Mouse (Mus musculus) stomach, postnatal 0 days (tissue): Measurements from ENCODE around the gene Sgk1. TPM values are rescaled to one million over a fixed set of nuclear protein-coding genes. Genes with fewer than 3 reads are reported as not detected.

Experiments
- ATAC-seq: fragments of 200-750 bp; cut with Nextera tagmentation; 2 replicates; pipeline ENCODE4 v1.8.0; 2017; ENCODE audit not compliant: low FRiP score, low TSS enrichment
- DNase-seq: peaks from one replicate; pipeline ENCODE4 v3.0.0-alpha.2; 2016; ENCODE audit warnings: low spot score
- H3K27ac ChIP-seq: fragments of 300-500 bp; sonication (generic); replicated peaks from 2 replicates; pipeline ENCODE4 v1.5.1; 2014; ENCODE audit warnings: mild to moderate bottlenecking, control low read depth
- H3K27me3 ChIP-seq: fragments of 300-500 bp; sonication (generic); 2 replicates; pipeline ENCODE4 v1.6.1; 2014; ENCODE audit warnings: low read length; ENCODE audit not compliant: control insufficient read depth, insufficient read depth
- H3K36me3 ChIP-seq: fragments of 300-500 bp; sonication (generic); 2 replicates; pipeline ENCODE4 v1.6.1; 2014; ENCODE audit warnings: low read length, mixed read lengths; ENCODE audit not compliant: control insufficient read depth, insufficient read depth
- H3K4me1 ChIP-seq: fragments of 300-500 bp; sonication (generic); replicated peaks from 2 replicates; pipeline ENCODE4 v1.6.1; 2014; ENCODE audit warnings: antibody characterized with exemption; ENCODE audit not compliant: control insufficient read depth, insufficient read depth
- H3K4me2 ChIP-seq: fragments of 300-500 bp; sonication (generic); replicated peaks from 2 replicates; pipeline ENCODE4 v1.6.1; 2014; ENCODE audit warnings: low read depth, mild to moderate bottlenecking, control low read depth, moderate library complexity
- H3K4me3 ChIP-seq: fragments of 300-500 bp; sonication (generic); 2 replicates; pipeline ENCODE4 v1.5.1; 2014; ENCODE audit warnings: low read depth, low read length, control low read depth
- H3K9ac ChIP-seq: fragments of 300-500 bp; sonication (generic); 2 replicates; pipeline ENCODE4 v1.6.1; 2014; ENCODE audit warnings: mild to moderate bottlenecking, low read length, control low read depth, mixed read lengths
- H3K9me3 ChIP-seq: fragments of 300-500 bp; sonication (generic); 2 replicates; pipeline ENCODE4 v1.6.1; 2016; ENCODE audit warnings: low read length; ENCODE audit not compliant: control insufficient read depth
- CTCF ChIP-seq: IDR thresholded peaks from 2 replicates; pipeline ENCODE4 v1.5.1; 2016; ENCODE audit warnings: antibody characterized with exemption, low read depth, mild to moderate bottlenecking, moderate library complexity
- EP300 ChIP-seq: optimal IDR thresholded peaks from 2 replicates; pipeline ENCODE3; 2016; ENCODE audit warnings: antibody characterized with exemption
- WGBS: fragments of 180-500 bp; shearing (Covaris S2); extraction: QIAGEN DNeasy Blood & Tissue Kit; methylation state at CpG from one replicate; pipeline ENCODE4 v1.1.7; 2014; 5-methylcytosine and 5-hydroxymethylcytosine counted together
- polyA plus RNA-seq: library from polyadenylated mRNA; unstranded; fragments of >200 nt; fragmentation: Nextera tagmentation; extraction: Ambion mirVana; gene quantifications from 2 replicates; pipeline ENCODE4 v1.2.1, GENCODE M21; 2015

The Sgk1 gene
- polyA plus RNA-seq, 1 experiment from 2014 or later, result 60.0 TPM

DNA sequence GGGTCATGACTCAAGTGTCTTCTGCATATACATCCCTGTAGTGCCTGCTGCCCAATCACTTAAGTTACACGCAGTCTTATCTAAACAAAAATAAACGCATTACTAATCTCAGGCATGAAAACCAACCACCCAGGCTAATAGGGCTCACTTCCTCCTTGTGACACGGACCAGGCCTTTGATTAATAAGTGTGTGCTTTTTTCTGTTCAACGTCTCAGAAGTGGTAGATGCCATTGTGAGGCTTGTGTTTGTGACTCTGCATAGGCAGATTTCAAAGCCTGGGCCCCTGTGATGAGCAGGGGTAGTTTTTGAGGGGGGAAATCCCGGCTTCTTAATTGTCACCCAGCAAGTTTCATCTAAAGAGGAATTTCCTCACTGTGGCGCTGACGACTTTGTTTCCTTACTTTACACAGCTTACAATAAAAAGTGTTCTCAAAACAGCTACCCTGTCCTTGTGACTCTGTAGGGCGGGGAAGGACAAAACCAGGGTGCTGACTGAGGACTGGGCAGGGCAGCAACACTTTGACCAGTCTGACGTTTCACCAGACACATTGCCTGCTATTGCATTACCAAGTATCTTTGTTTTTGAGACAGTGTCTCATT is 64.9 kb downstream of the Sgk1 start:
- TF ChIP-seq EP300 (no peak), CTCF (no peak)
- Histone ChIP-seq H3K9ac (no peak overlapping the region), H3K27me3 (no peaks in the 10 kb centered on the region), H3K4me3 (no peak overlapping the region), H3K27ac (0 out of 2 replicates have a peak overlapping the region, but pooled peaks have one; percentile 30), H3K9me3 (no peaks in the 10 kb centered on the region), H3K4me1 (no peaks in the 10 kb centered on the region), H3K4me2 (no peak overlapping the region), H3K36me3 (no peaks in the 10 kb centered on the region)
- peak; percentile 77 for ATAC-seq
- WGBS, result 46% methylated on average over 9 of the region's 9 CpGs
- DNase-seq, result no peak

DNA sequence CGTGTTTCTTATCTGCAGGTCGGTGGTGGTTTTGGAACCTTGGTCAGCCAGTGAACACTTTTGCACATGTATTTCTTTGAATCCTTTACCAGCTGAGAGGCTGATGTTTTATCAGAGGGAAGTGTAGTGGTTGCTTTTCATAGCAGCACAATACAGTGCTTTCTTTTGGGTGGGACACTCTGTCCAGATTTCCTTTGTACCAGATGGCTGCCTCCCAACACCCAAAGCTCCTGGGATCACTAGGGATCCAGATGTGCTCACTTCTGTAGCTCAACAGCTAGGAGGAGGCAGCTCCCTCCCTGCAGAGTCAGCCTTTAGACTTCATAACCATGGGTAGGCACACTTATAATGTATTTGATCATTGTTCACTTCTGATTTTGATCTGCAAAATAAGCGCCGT is 70.5 kb downstream of the Sgk1 start:
- Histone ChIP-seq H3K4me3 (no peak overlapping the region), H3K9ac (no peak overlapping the region), H3K9me3 (no peaks in the 10 kb centered on the region), H3K4me2 (no peak overlapping the region), H3K4me1 (no peaks in the 10 kb centered on the region), H3K27ac (no peak overlapping the region), H3K27me3 (no peaks in the 10 kb centered on the region), H3K36me3 (no peaks in the 10 kb centered on the region)
- no peak for DNase-seq
- no peak for TF ChIP-seq EP300
- no peak for TF ChIP-seq CTCF
- WGBS, result 79% methylated on average over 4 of the region's 4 CpGs
- ATAC-seq, result no peak

DNA sequence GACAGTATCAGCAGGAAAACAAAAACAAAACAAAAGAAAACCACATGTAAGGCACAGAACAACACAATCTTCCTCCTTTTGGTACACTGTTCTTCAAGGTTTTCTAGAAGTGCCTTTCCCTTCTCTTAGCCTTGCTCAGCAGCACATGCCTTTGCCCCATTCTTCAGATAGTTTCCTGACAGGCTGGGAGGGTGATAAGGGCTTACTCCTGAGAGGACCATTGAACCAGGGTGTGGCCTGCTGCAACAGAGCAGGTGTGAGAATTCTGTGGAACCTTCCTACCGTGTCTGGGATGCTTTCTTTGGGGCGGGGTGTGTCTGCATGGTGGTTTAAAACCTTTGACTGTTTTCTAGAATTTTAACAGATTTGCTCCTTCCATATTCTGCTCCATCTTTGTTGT is 79.1 kb downstream of the Sgk1 start:
- Histone ChIP-seq H3K9me3 (no peaks in the 10 kb centered on the region), H3K4me2 (no peak overlapping the region), H3K36me3 (no peaks in the 10 kb centered on the region), H3K4me3 (no peak overlapping the region), H3K27ac (no peak overlapping the region), H3K9ac (no peak overlapping the region), H3K27me3 (no peaks in the 10 kb centered on the region), H3K4me1 (no peaks in the 10 kb centered on the region)
- DNase-seq (no peak), ATAC-seq (no peak)
- 68% methylated on average over 2 of the region's 2 CpGs for WGBS
- TF ChIP-seq CTCF (no peak), EP300 (no peak)

DNA sequence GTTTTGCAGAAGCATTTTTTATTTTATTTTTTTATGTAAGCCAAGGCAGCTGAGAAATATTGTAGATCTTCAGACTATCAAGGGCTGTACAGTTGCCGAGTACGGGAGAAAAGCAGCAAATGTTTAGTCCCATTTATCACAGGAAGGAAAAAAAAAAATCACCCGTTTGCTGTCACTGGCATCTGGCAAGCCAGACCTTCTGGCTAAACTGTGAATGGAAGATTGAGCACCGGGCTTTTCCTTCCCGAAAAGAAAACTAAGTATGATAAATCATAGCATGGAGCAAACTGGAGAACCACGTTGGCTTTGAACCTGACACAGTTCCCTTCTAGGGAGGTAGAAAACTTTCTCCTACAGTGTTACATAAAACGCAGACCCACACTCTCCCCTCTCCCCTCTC is 81.0 kb downstream of the Sgk1 start:
- Histone ChIP-seq H3K4me1 (no peaks in the 10 kb centered on the region), H3K9me3 (no peaks in the 10 kb centered on the region), H3K4me3 (no peak overlapping the region), H3K27ac (no peak overlapping the region), H3K27me3 (no peaks in the 10 kb centered on the region), H3K36me3 (no peaks in the 10 kb centered on the region), H3K9ac (no peak overlapping the region), H3K4me2 (no peak overlapping the region)
- 25% methylated on average over 7 of the region's 7 CpGs for WGBS
- ATAC-seq, result no peak
- DNase-seq, result no peak
- no peak for TF ChIP-seq CTCF
- no peak for TF ChIP-seq EP300

DNA sequence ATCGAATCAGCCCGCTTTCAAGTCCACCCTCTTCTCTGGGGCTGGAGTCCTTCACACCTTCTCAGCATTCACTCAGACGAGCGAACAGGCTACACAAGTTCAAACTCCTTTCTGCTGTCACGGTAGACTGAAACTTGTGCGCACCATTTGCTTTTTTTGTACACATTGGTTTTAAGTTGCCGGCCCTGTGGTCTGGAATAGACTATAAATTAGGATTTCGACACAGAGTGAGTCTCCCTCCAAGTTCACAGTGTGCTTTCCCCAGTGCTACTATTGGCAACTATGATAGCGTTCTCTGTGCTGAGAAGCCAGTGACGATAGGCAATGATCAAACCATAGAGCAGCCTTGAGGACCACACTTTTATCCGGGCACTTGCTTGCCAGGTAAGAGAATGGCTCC is 91.7 kb downstream of the Sgk1 start:
- DNase-seq (no peak), ATAC-seq (no peak)
- Histone ChIP-seq H3K27me3 (no peaks in the 10 kb centered on the region), H3K4me2 (no peak overlapping the region), H3K9me3 (no peaks in the 10 kb centered on the region), H3K36me3 (no peaks in the 10 kb centered on the region), H3K27ac (no peak overlapping the region), H3K4me1 (no peaks in the 10 kb centered on the region), H3K4me3 (no peak overlapping the region), H3K9ac (no peak overlapping the region)
- 70% methylated on average over 11 of the region's 11 CpGs for WGBS
- TF ChIP-seq EP300, result no peak
- TF ChIP-seq CTCF, result no peak

DNA sequence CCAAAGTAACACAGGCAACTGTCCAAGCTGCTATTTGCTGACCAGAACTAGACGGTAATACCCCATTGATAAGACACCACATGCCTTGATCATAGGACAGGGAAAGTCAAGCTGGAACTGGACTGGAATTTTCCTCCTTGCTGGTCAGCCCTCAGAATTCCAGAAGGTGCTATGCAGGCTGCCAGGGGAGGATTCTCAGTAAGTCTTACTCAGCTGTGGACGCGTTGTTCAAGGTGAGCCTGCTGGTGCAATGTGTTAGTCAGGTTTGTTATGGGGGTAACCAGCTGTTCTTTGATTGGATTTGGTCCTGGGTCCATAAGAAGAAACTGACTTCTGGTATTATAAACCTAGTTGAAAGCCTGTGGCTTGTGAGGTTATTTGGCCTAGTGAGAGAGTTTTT is 92.8 kb downstream of the Sgk1 start:
- H3K27ac ChIP-seq, result no peak overlapping the region
- H3K4me2 ChIP-seq, result no peak overlapping the region
- ATAC-seq, result no peak
- TF ChIP-seq EP300 (no peak), CTCF (no peak)
- no peak overlapping the region for H3K9ac ChIP-seq
- WGBS, result 72% methylated on average over 3 of the region's 3 CpGs
- H3K27me3 ChIP-seq, result no peaks in the 10 kb centered on the region
- H3K9me3 ChIP-seq, result no peaks in the 10 kb centered on the region
- no peaks in the 10 kb centered on the region for H3K36me3 ChIP-seq
- DNase-seq, result no peak
- no peak overlapping the region for H3K4me3 ChIP-seq
- H3K4me1 ChIP-seq, result no peaks in the 10 kb centered on the region
